Mouse (Mus musculus): Measurements from ENCODE around the gene Slc26a11.

- TF ChIP-seq CTCF (IDR thresholded peaks at IDR 0.05; ENCODE audit: extremely low read depth, insufficient read depth, insufficient read length, insufficient replicate concordance) (no peak), POLR2A (IDR thresholded peaks at IDR 0.05; ENCODE audit: low read depth, low read length) (no peak)
These were observed 16.2 kb upstream of the Slc26a11 start for GRCm38 (mm10) chr11:119339179-119339578.

Measured in spleen, adult 2 months (tissue).